Mouse (Mus musculus) erythroblast, embryonic 14.5 days (primary cell): ENCODE results near the gene Tnnc2. TPM values are rescaled to one million over a fixed set of nuclear protein-coding genes. Genes with fewer than 3 reads are reported as not detected.
"Not testable (repeated sequence)": the region's sequence is repeated elsewhere in the genome, so short reads cannot be mapped to it uniquely, and the experiment has no call there.

Experiments
- H3K27me3 ChIP-seq: 2 replicates; pipeline ENCODE4 v1.6.1; 2012; ENCODE audit warnings: inconsistent platforms; ENCODE audit not compliant: control insufficient read depth
- H3K36me3 ChIP-seq: 2 replicates; pipeline ENCODE4 v1.6.1; 2012; ENCODE audit warnings: mild to moderate bottlenecking, inconsistent platforms; ENCODE audit not compliant: control insufficient read depth
- H3K4me1 ChIP-seq: 2 replicates; pipeline ENCODE4 v1.6.1; 2012; ENCODE audit warnings: inconsistent platforms; ENCODE audit not compliant: control insufficient read depth
- H3K4me3 ChIP-seq: replicated peaks from 2 replicates; pipeline ENCODE3; 2012; ENCODE audit warnings: moderate library complexity, mild to moderate bottlenecking, inconsistent platforms
- H3K9me3 ChIP-seq: 2 replicates; pipeline ENCODE4 v1.6.1; 2012; ENCODE audit warnings: low read length, inconsistent platforms, mixed read lengths; ENCODE audit not compliant: control insufficient read depth
- GATA1 ChIP-seq: IDR thresholded peaks from 2 replicates; pipeline ENCODE4 v1.6.1; 2012; ENCODE audit warnings: low read length, inconsistent platforms, mixed read lengths
- TAL1 ChIP-seq: IDR thresholded peaks from 3 replicates; pipeline ENCODE4 v1.6.1; 2012; ENCODE audit warnings: low read length, inconsistent platforms, mixed read lengths
- polyA plus RNA-seq: library from polyadenylated mRNA; stranded (reverse); fragments of >175 nt; gene quantifications from 2 replicates; pipeline ENCODE4 v1.2.3, GENCODE M21; 2012

Tnnc2 gene
- polyA plus RNA-seq, 1 experiment: not detected

- TF ChIP-seq GATA1: no peak
- no peak; the same call in 2 of the 3 replicates for TF ChIP-seq TAL1
- Histone ChIP-seq H3K4me1 (peaks cover 48% of the 10 kb centered on the region), H3K9me3 (no peaks in the 10 kb centered on the region), H3K27me3 (no peaks in the 10 kb centered on the region), H3K4me3 (peak overlapping the region; percentile 78), H3K36me3 (peaks cover 53% of the 10 kb centered on the region)
Measured at GRCm38 (mm10) chr2:164803201-164803920, 23.6 kb upstream of the Tnnc2 start.

- Histone ChIP-seq H3K9me3 (no peaks in the 10 kb centered on the region), H3K27me3 (no peaks in the 10 kb centered on the region), H3K36me3 (peaks cover 77% of the 10 kb centered on the region), H3K4me3 (no peak overlapping the region), H3K4me1 (peaks cover 27% of the 10 kb centered on the region)
- no peak for TF ChIP-seq TAL1
- TF ChIP-seq GATA1: no peak
Measured at GRCm38 (mm10) chr2:164800252-164801004, 20.7 kb upstream of the Tnnc2 start.

- Histone ChIP-seq H3K36me3 (peaks cover 94% of the 10 kb centered on the region), H3K4me1 (peaks cover 23% of the 10 kb centered on the region)
- H3K9me3 ChIP-seq, H3K4me3 ChIP-seq, H3K27me3 ChIP-seq: not testable (repeated sequence)
Measured at GRCm38 (mm10) chr2:164798554-164798953, 18.8 kb upstream of the Tnnc2 start.

GRCm38 (mm10) chr2:164795868-164796267, 16.1 kb upstream of the Tnnc2 start:
- Histone ChIP-seq H3K9me3 (no peaks in the 10 kb centered on the region), H3K27me3 (no peaks in the 10 kb centered on the region), H3K36me3 (peaks cover 97% of the 10 kb centered on the region), H3K4me3 (no peak overlapping the region), H3K4me1 (peaks cover 21% of the 10 kb centered on the region)
- no peak for TF ChIP-seq TAL1
- TF ChIP-seq GATA1: no peak

- H3K4me3 ChIP-seq: no peak overlapping the region
- H3K27me3 ChIP-seq: no peaks in the 10 kb centered on the region
- no peaks in the 10 kb centered on the region for H3K9me3 ChIP-seq
- peaks cover 29% of the 10 kb centered on the region for H3K4me1 ChIP-seq
- no peak for TF ChIP-seq TAL1
- TF ChIP-seq GATA1: no peak
- peaks cover 94% of the 10 kb centered on the region for H3K36me3 ChIP-seq
Measured at GRCm38 (mm10) chr2:164794293-164794692, 14.5 kb upstream of the Tnnc2 start.

GRCm38 (mm10) chr2:164793772-164794171, 14.0 kb upstream of the Tnnc2 start:
- H3K27me3 ChIP-seq: no peaks in the 10 kb centered on the region
- peaks cover 94% of the 10 kb centered on the region for H3K36me3 ChIP-seq
- H3K4me3 ChIP-seq: no peak overlapping the region
- no peaks in the 10 kb centered on the region for H3K9me3 ChIP-seq
- TF ChIP-seq TAL1: no peak
- TF ChIP-seq GATA1: no peak
- peaks cover 33% of the 10 kb centered on the region for H3K4me1 ChIP-seq

- H3K36me3 ChIP-seq: peaks cover 94% of the 10 kb centered on the region
- TF ChIP-seq TAL1 (no peak), GATA1 (no peak)
Measured at GRCm38 (mm10) chr2:164793236-164793635, 13.5 kb upstream of the Tnnc2 start.

GRCm38 (mm10) chr2:164792400-164793190, 12.8 kb upstream of the Tnnc2 start:
- no peak for TF ChIP-seq TAL1
- no peak for TF ChIP-seq GATA1
- H3K27me3 ChIP-seq: no peaks in the 10 kb centered on the region
- peaks cover 92% of the 10 kb centered on the region for H3K36me3 ChIP-seq
- no peaks in the 10 kb centered on the region for H3K9me3 ChIP-seq
- no peak overlapping the region for H3K4me3 ChIP-seq
- H3K4me1 ChIP-seq: peaks cover 45% of the 10 kb centered on the region

More at GRCm38 (mm10) chr2:164793236-164793635, 13.5 kb upstream of the Tnnc2 start:
- Histone ChIP-seq H3K4me3 (no peak overlapping the region), H3K27me3 (no peaks in the 10 kb centered on the region), H3K9me3 (no peaks in the 10 kb centered on the region), H3K4me1 (peaks cover 39% of the 10 kb centered on the region)

- Histone ChIP-seq H3K4me1 (peaks cover 51% of the 10 kb centered on the region), H3K36me3 (peaks cover 86% of the 10 kb centered on the region), H3K27me3 (peaks cover 4% of the 10 kb centered on the region), H3K9me3 (no peaks in the 10 kb centered on the region), H3K4me3 (no peak overlapping the region)
- no peak for TF ChIP-seq GATA1
- no peak for TF ChIP-seq TAL1
Measured at GRCm38 (mm10) chr2:164791841-164792261, 12.1 kb upstream of the Tnnc2 start.
